Mouse (Mus musculus): ENCODE measurements around the gene Syce3.
"Not testable (repeated sequence)": the region's sequence is repeated elsewhere in the genome, so short reads cannot be mapped to it uniquely, and the experiment has no call there.

Syce3 gene

GRCm38 (mm10) chr15:89410118-89410517 lies at the start of gene Syce3:
Syce3 (minus strand) TSS chr15:89410503.
- no peak for DNase-seq (ENCODE audit: low spot score in 2 of 2)

GRCm38 (mm10) chr15:89459821-89460220 lies 49.5 kb upstream of the Syce3 start:
- DNase-seq (ENCODE audit: low spot score in 2 of 2), result no peak

- no peak for DNase-seq (ENCODE audit: low spot score in 2 of 2)
Observed at GRCm38 (mm10) chr15:89458942-89459341, 48.6 kb upstream of the Syce3 start.

GRCm38 (mm10) chr15:89455642-89456041 lies 45.3 kb upstream of the Syce3 start:
- no peak for DNase-seq (ENCODE audit: low spot score in 2 of 2)

- DNase-seq (ENCODE audit: low spot score in 2 of 2), result no peak
Observed at GRCm38 (mm10) chr15:89454857-89455256, 44.6 kb upstream of the Syce3 start.

- peak in 1 of 2 experiments; percentile 61 for DNase-seq (ENCODE audit: low spot score in 2 of 2)
Observed at GRCm38 (mm10) chr15:89453865-89454478, 43.7 kb upstream of the Syce3 start, which contains the start of gene Mapk8ip2. Mapk8ip2 (plus strand) TSS chr15:89453913.

GRCm38 (mm10) chr15:89452906-89453864 lies 42.9 kb upstream of the Syce3 start:
- no peak for DNase-seq (ENCODE audit: low spot score in 2 of 2)

DNA sequence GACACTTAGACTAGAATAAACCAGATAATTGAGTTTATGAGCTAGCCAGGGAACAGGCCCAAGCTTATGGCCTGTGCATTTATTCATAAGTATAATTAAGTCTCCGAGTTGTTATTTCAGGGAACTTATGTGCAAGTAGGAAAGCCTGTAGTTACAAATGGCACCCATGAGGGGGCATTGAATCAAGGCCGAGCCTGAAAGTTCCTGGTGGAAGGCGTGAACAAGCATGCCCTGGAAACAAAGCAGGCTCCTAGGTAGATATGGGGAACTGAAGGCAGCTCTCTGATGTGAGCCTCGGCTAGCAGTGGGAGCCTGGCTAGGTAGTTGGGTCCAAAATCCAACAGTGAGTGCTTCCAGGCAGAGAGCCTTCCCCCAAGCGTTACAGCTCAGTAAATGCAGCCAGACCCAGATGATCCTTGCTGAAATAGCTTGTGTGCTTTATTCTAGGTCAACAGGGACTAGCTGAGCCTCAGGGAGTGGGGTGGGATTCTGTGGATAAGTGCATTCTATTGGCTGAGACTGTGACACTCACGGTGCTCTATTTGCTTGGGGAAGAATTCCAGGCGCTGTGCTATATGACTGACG lies 32.3 kb upstream of the Syce3 start:
- no peak for DNase-seq (ENCODE audit: low spot score in 2 of 2)

DNA sequence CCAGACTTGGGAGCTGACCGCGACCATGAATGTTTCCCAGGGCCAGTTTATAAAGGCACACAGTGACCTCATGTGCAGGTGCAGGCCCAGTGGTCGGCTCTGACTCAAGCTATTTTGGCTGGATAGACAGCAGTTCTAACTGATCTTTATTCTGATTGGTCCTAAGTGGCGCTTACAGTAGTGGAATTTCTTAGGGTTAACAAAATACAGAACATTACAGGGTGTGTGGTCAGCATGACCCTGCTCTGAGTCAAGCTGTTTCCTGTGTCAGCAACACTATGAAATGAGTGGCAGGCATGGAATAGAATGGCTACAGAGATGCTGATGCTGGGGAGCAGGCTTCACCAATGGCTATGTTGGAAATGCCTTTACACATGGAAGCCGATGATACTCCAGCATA lies 25.6 kb upstream of the Syce3 start:
- DNase-seq (ENCODE audit: low spot score in 2 of 2), result no peak

DNA sequence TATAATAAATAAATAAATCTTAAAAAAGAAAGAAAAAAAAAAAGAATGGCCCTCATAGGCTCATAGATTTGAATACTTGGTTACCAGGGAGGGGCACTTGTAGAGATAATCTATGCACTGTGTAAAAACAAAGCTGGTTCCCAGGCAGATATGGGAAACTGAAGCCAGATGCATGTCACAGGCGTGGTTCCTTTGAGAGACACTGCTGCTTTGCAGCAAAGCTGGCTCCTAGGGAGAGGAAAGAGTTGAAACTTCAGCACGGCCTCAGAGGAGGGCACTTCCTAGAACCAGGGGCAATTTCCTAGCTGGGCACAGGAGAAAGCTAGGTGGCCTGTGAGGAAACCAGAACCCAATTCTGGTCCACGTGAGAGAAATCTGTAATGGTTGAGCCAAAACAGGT lies 23.8 kb upstream of the Syce3 start:
- no peak for DNase-seq (ENCODE audit: low spot score in 2 of 2)

GRCm38 (mm10) chr15:89432946-89433345 lies 22.6 kb upstream of the Syce3 start:
- DNase-seq (ENCODE audit: low spot score in 2 of 2), result no peak

GRCm38 (mm10) chr15:89431806-89432205 lies 21.5 kb upstream of the Syce3 start:
- DNase-seq (ENCODE audit: low spot score in 2 of 2), result no peak

GRCm38 (mm10) chr15:89431271-89431670 lies 21.0 kb upstream of the Syce3 start:
- DNase-seq (ENCODE audit: low spot score in 2 of 2), result no peak

DNA sequence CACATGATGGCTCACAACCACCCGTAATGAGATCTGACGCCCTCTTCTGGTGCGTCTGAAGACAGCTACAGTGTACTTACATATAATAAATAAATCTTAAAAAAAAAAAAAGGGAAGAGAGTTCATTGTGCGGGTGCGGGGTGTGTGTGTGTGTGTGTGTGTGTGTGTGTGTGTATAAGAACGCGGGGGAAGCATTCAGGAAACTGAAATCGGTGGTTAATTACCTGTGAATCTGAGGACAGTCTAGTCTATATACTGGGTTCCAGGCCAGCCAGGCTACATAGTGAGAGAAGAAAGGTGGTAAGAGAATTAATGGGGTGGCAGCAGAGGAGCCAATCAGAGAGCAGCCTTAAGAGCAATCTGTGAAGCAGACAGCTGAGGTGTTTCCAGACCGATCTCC lies 20.5 kb upstream of the Syce3 start:
- DNase-seq (ENCODE audit: low spot score in 2 of 2), result not testable (repeated sequence)

DNA sequence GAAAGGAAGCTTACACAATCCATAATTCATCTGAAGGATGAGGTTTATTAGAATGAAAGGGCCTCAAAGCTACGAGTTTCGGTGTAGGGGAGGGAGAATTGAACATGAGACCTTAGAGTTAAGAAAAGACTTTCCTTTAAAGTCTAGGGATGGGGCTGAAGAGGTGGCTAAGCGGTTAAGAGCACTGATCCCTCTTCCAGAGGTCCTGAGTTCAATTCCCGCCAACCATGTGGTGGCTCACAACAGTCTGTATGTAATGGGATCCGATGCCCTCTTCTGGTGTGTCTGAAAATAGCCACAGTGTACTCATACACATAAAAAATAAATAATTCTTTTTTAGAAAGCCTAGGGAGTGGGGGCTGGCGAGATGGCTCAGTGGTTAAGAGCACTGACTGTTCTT lies 20.0 kb upstream of the Syce3 start:
- no peak for DNase-seq (ENCODE audit: low spot score in 2 of 2)

- peak; percentile 90 for DNase-seq (ENCODE audit: low spot score in 2 of 2)
Observed at GRCm38 (mm10) chr15:89429352-89430221, 19.3 kb upstream of the Syce3 start, which contains the start of the genes C730034F03Rik, Gm44502 and Chkb. C730034F03Rik (plus strand) TSS chr15:89429589. Gm44502 (minus strand) TSS chr15:89429696. Chkb (minus strand) TSS chr15:89429908.

DNA sequence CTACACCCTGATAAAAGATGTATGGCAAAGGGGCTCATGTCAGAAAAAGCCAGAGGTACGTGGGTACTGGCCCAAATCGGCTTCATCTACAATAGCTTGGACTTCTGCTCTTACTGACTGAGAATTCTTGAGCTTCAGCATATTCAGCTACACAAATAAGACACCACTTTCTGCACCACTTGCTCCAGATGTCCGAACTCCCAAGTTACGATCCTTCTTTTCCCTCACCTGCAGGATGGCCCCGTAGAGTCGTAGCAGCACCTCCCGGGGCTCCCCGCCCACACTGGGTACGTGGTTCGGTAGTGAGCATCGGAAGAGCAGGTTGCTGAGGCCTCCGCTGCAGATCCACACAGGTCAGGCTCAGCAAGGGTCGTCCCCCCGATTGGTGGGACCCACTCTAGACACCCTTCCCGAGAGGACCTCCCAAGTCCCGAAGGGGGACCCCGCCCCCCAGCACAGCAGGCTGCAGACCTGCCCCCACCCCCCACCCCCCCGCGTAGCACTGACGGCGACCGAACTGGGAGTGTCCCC lies 18.6 kb upstream of the Syce3 start:
- DNase-seq (ENCODE audit: low spot score in 2 of 2), result no peak

DNA sequence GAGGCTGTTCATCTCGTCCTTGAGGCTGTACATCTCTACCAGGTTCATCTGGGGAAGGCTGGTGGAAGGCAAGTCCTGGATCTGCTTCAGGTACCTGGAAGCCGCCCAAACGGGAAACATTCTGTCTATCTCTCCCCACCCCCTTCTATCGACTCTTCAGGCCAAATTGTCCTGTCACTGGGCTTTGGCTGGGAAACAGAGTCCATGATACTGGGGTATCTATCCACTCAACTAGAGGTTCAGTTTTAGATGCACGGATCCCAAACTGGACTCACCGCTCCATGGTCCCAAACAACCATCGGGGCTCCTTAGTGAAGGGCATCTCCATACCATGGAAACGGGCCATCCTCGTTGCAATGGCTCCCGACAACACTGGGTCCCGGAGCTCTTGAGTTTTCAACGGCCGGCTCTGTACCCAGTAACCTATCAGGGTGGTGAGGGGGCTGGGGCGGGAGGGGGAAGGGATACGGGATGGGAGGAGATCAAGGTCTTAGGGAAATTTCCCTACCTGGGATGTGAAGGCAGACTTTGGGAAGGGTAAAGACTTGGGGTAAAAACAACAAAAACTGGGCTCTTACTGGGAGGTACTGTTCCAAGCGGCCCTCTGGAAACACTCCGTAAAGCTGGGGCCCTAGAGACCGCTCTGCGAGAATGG lies 18.0 kb upstream of the Syce3 start:
- no peak for DNase-seq (ENCODE audit: low spot score in 2 of 2)

DNA sequence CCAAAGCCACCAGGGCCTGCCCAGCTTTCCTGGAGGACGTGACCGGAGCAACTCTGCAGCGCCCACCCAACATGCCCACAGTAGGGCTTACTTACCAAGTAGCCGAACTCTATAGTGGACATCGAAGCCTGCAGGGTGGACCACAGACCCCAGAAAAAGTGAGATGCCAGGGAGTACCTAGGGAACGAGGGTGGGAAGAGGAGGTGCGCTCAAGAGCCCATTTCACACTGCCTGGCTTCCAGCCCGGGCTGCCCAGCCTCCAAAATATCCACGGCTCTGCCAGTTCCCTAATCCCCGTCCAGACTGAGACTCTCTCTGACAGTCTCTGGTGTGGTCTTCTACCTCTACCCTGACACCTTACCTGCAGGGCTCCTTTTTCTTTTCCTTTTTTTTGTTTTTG lies 16.4 kb upstream of the Syce3 start:
- DNase-seq (ENCODE audit: low spot score in 2 of 2), result no peak

- DNase-seq (ENCODE audit: low spot score in 2 of 2), result no peak
Observed at GRCm38 (mm10) chr15:89425711-89426121, 15.4 kb upstream of the Syce3 start, which contains the start of gene Cpt1b. Cpt1b (minus strand) TSS chr15:89425863.

Measured in frontal cortex, postnatal 10 days (tissue).